Mouse (Mus musculus) T-helper 17 cell (primary cell): ENCODE measurements around the gene Car10.

Source experiments
- in situ Hi-C, 2 experiments: fragments of 300-600 bp; cut with MboI, MseI; formaldehyde crosslinking; loops; 1 replicate in 1 of 2; 2 replicates in 1 of 2; pipeline ENCODE4 v1.15.1; 2025; ENCODE audit warnings: high pct_unique_total_duplicates in 2 of 2

The Car10 gene

DNA sequence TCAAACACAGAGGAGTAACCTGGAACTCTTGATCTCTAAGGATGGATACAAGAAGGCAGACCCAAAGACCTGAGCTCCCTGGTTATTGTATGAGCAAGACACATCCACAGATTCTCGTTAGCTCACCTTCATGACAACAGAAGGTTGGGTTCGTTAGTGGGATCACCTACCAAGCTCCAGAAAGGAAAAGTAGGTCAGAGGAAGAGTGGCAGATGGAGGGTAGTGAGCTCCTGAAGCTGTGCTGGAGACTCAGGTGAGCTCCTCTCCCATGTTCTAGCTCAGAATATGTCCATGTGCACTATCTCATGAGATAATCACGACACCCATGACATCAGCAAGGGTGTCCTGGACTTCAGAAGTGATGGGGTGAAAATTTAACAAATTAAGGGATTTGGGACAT, 57.1 kb downstream of the Car10 start:
- in situ Hi-C loops = no loop called here

DNA sequence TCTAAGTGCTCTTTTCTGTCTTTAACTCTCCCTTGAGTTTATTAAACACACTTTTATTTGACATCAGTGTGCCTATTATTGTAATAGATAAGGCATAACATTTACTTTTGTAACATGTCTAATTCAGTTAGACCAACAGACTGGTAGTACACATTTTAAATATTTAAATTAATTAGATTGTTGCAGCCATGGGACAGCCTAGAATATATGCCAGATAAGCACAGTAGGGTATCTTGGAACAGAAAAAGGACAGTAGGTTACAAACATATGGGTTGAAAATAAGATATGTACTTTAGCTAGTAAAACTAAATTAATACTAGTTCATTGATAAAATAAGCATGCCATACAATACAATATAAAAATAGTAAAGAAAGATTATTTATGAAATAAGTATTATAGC, 74.6 kb downstream of the Car10 start:
- in situ Hi-C loops = no loop called here

DNA sequence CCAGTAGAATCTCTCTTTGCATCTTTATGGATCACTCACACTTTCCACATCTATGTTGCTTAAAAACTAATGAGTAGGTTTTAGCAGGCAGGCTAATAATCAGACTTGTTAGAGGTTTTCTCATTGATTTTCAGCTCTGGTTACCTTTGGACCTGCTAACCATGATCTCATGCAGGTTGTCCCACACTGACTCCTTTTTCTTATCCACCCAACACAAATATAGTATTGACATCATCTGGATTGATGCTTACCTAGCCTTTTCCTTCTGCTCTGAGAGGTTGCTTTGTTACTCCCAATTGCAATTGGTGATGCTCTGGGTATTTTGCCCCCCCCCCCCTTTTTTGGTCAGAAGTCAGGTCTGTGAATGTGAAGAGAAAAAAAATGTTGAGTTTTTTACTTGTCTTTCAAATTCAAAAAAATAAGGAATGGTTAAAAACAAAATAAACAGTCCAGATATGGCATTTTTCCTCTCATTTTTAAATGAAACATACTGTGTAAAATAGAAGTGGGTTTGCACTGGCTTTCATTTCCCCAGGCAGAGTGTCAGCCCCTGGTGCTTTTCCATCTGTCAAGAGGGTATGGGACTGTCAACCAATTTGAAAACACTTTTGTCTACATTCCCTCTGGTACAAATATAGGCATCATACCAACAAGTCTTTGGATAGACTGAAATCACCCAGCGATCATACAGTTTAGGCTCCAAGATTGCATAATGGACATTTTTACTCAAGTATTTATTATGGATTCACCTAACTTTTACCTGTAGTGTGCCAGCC, 75.9 kb downstream of the Car10 start:
- in situ Hi-C loops = no loop called here

DNA sequence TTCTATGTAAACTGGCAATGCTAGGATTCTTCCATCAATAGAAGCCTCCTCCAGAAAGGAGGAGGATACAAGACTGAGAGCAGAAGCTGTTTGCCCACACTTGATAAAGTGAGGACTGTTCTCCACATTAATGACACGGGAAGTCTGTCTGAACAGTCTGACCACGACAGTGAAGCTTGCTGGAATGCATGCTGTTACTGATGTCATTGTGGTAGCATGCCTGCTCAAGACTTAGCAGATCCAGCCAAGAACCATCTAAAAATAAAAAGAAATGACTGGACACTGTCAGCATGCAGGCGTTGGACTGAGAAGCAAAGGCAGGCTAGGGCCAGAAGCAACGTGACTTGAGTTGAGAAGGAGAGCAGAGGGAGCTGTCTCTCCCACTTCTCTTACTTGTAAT, 87.6 kb downstream of the Car10 start:
- in situ Hi-C loops = no loop called here

DNA sequence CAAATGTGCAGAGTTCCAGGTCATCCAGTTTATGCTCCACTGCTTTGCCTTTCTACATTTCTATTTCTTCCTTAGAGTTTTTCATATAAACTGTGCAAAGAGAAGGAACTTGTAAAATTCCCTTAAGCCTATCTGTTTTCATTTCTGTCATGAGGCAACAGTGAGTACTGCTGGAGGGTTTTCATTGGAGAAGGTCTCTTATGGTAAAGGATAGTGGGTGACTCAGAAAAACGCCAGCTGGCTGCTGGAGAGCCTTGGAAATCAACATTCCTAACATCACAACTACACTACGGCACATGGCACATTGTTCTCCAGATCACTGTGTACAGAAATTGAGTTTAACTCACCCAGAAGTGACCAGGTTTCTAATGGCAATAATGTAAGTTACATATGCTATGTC, 88.3 kb downstream of the Car10 start:
- in situ Hi-C loops = no loop called here

DNA sequence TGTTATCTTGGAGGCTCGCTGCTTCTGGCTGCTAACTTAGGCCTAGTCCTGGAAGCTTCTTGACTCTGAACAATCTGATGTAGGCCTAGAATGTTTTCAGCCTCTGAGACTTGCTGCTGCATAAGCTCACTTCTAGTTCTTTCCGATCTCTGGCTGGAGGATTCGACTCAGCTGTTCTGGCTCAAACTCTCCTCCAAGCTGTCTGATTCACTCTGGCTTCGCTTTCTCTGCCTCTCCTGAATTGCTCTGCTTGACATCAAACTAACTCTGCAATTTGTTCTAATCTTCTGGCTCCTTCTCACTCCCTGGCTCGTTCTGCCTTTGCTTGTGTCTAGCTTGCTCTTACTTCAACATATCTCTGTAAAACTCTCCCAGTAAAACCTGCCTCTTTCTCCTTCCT, 90.8 kb downstream of the Car10 start:
- in situ Hi-C loops = no loop called here

DNA sequence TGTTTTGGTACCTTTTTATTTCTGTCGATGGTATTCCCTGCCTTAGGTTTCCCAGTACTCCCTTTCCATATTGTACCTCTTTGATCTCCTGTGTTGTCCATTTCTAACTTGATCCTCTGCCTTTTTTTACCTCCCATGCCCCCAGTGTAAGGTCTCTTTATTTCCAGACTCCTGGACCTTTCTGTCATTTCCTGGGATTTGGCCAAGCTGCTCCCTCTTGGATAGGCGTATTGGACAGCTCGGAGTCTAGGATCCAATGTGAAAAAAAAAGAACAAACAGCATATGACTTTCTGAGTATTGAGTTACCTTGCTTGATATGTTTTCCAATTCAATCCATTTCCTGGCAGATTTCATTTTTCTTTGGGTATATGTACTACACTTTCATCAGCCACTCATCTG, 102.2 kb downstream of the Car10 start:
- in situ Hi-C loops = no loop called here

DNA sequence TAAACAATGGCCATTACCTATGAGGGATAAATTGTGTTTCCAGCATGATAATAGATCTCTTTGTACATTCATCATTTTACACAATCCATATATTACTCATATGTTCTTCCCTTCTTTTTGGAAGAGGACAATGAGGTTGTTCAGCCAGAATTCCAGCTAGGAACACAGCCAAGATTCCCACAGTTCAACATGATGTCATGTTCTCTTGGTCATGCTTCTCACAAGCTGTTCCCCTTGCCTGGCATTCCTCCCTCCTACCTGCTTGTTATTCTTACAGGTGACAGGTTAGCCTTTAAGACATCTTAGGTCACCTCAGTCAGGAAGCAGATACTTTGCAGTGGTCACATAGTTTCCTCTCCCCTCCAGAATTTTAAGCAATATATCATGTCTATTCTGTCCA, 119.6 kb downstream of the Car10 start:
- in situ Hi-C loops = no loop called here

DNA sequence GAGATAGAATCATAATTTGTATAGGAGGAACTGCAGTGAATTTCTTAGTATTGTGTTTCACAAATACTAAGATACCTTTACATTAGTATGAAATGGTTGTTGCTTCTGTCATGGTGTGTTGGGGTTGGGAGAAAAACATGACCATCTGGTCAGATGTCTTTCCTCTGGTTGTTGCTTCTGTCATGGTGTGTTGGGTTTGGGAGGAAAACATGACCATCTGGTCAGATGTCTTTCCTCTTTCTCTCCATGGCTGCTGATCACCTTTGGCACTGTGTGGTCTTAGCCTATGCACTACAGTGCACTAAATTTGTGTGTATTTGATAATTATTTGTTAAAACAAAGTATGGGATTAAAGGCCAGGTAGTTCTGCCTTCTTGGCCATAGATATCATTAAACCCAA, 132.2 kb downstream of the Car10 start:
- in situ Hi-C loops = no loop called here

DNA sequence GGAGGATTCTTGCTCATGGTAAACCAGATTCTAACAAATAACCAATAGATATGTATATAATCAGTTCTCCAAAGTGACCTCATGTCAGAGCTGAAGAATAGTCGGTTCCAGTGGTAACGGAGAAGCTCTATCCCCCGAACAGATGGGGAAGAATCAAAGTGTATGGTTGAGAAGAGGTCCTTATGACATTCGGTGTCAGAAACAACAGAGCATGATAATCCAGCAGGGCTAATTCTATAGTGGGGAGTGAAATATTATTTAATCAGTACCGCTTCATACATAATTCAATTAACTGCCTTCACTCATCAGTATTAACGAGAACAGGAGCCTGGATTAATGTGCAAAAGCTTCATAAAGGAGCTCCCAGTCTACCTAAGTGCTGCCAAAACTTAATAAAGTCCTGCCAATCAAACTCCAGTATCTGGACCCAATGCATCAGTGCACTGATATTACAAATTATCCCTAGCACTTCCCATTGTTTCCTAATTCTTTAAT, 152.0 kb downstream of the Car10 start:
- in situ Hi-C loops = no loop called here

DNA sequence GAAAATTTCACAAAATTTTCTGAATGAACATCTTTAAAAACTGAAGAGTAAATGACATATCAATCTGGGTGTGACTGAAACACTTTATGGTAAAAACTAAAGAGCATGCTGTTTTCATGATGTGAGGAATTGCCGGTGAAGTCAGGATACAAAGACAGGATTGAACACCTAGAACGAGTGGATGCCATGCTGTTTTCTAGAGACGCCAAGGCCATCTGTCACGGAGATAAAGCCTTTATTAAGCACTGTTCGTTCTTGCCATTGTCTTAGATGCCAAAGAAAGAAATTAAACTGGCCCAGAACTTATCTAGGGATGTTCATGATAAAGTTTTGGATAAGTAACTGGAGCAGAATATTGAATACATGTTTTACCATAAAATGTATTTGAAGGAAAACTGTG, 153.9 kb downstream of the Car10 start:
- in situ Hi-C loops = no loop called here

DNA sequence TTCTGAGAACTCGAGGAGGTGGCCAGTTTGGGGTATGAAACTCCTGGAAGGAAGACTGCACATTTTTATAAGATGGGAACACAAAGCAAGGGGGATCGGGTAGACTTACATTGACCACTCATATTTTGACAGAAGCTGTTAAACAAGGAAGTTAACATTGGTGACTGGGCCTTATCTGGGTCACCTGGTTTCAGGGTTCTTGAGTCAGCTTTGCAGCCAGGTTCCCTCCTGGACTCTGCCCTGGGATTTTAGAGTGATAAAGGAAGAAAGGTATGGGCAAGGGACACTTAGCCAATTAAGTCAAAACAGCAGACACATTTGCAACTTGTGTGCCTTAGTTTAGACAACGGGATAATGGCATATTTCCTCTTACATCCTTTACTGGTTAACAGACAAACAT, 166.2 kb downstream of the Car10 start:
- in situ Hi-C loops = no loop called here

DNA sequence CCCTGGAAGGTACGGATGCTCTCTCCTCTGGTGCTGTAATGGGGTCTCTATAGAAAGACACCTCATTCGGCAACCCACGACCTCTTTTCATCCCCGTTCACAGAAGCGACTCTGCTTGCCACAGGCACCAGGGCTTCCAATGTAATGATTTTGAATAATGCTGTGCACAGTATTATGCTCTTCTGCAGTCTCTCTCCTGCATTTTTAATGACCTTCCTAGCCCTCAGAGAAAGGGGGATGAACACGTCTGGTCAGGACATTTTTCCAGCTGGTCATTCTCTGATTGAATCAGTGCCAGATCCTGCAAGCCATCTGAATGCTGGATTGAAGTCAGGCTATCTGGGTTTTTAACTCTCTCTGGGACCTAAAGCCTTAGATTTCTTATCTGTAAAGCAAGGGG, 174.2 kb downstream of the Car10 start:
- in situ Hi-C loops = no loop called here

DNA sequence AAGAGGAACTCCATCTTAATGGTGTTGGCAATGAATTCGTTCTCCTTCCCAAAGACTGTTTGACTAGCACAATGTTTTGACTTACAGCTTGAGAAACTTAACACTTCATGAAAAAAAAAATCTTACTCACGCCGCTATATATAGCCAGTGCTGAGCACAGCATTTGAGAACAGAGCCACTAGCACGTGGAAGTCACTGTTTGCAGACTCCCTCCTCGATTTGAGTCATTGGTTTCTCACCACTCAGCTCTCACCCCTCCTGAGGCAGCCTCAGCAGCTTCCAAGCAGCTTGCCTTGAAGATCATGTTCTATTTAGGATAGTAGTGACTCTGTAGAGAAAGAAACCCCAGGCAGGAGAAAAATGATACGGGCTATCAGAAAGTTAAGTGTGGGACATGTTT, 176.1 kb downstream of the Car10 start:
- in situ Hi-C loops = no loop called here

DNA sequence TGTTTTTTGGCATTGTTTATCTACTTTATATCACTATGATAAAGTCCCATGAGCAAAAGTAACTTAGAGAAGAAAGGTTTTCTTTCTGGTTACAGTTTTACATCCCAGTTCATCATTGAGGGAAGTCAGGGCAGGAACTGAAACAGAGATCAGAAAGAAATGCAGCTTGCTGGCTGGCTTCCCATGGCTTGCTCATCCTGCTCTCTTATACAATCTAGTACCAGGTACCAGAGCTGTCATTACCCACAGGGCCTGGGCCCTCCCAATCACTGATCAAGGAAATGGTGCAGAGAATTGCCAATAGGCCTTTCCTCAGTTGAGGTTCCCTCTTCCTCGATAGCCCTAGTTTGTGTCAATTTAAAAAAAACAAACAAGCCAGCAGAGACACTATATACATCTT, 195.8 kb downstream of the Car10 start:
- in situ Hi-C loops = no loop called here

DNA sequence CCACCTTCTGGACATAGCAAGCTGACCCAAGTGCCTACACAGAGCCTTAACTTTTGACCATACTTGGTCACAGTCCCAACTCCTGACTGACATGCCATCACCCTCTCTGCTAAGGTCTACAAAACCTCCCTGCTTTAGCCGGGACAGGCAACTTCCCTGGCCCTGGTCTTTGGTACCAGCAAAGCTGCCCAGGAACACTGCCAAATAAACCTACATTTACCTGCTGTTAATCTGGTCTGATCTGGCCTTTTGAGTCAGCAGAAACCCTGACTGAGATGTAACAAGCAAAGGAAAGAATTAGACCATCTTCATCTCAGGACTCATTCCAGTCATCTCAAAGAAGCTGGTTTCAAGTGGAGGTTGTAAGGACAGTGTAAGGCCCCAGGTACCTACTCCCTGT, 212.2 kb downstream of the Car10 start:
- in situ Hi-C loops = no loop called here

DNA sequence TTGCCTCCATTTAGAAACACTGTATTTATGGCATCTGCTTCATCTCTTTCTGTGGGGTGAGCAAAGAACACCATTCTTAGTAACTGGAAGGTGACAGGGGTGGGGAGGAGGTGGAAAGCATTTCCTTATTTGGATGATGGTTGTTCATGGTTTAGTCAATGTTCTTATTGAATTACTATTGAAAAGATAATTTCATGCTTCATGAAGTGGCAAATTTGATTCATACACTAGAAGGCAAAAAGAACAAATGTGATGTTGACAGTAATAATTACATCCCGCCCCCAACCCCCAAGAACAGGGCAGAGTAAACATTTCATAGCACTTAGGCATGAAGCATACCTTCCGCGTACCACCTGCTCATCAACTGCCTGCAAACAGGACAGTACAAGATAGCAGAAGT, 239.9 kb downstream of the Car10 start:
- in situ Hi-C loops = no loop called here

DNA sequence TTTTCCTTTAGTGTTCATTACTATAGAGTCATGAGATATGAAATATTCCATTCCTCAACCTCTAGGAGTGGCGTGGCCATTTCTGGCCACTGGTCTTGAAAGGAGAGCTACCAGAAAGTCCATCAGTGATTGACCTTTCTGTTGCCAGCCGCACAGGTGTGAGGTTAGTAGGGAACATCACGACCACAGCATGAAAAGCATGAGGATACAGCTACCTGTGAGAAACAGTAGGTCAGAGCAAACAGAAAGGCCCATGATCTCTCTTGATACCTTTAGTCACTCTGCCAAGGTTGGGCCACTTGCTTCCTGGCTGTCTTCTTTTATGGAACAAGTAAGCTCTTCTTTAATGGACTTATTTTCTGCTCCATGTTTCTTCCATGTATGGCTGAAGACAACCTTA, 246.1 kb downstream of the Car10 start:
- in situ Hi-C loops = no loop called here

DNA sequence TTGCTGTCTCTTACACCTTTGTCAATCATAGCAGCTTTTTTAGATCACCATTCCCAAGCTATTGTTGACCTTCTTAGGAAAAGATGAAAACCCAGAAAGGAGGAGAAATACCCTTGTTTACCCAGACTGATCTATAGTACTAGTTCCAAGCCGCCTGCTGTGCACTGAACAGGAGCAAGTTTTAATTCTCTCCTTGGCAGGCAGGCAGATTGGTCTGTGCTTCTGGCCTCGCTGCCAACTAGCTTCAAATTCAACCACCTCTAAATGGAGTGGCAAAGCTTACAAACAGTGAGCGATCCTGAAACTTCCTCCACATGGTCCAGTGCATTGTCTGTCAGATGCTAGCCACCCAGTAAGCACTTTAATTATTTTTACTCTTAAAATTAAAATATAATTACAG, 247.0 kb downstream of the Car10 start:
- in situ Hi-C loops = no loop called here

DNA sequence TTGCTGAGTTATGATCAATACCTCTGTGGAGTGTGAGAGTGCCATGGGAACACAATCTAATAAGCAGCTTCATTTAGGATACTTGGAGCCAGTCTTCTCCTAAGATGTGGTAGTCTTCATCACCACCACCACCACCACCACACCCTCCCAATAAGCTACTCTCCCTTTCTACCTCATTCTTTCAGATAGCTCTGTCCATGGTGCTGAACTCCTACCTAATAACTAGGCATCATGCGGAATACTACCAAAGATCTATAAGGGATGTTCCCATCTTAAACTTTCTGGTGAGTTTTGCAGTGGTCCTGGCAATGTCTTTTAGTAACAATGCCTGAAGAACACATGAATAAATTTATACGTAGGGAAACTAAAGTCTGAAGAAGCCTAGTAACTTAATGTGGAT, 263.7 kb downstream of the Car10 start:
- in situ Hi-C loops = no loop called here

DNA sequence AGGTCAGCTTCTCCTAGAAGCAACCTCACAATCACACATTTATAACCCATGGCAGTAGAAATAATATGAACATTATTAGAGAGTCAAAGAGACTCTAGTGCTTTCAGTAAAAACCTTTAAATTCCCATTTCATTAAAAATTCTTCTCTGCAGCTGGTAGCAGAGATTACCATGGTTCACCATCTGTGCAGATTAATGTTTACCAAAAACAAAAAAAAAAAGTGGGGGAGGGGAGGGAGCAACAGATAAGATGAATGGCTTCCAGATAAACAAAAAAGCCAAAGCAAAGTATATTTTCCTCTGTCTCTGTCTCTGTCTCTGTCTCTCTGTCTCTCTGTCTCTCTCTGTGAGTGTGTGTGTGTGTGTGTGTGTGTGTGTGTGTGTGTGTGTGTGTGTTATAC, 266.3 kb downstream of the Car10 start:
- in situ Hi-C loops = no loop called here

DNA sequence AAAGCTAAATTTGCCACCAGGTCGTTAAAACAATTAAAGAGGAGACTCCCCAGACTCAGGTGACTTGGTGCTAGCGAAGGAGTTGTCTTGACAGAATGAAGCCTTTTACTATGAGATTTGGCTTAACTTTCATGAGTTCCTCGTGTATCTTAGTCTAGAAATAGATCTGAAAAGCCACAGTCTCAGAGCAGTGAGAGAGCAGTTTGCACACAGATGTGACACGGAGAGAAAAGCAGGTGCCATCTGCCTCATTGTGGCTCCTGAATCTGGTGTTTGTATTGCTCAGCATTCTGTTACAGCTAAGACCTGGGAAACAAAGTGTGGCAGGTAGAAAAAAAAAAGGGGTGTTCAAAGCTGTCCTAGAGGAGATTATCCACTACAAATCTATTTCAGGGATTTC, 269.4 kb downstream of the Car10 start:
- in situ Hi-C loops = no loop called here

DNA sequence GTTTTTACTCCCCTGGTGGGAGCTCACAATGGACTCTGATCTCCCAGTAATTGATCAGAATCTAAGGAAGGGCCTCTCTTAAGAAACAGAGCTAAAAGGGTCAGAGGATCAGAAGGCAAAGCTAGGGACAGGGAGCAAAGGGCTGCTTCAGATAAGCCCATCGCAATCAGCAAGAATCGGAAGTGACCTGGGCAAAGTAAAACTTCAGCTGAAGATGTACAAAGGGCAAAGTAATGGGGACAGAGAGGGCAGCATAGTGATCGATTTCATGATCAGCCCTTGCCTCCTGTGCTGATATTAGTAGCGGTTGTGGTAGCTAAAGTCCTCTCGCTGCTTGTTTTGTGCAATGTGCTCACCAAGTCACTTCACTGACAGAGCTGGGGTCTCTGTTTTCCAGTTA, 269.9 kb downstream of the Car10 start:
- in situ Hi-C loops = no loop called here
